Mouse (Mus musculus): ENCODE data around the gene Ascc1.
A peak's percentile ranks its signal among the peaks of the same experiment; 100 is the strongest.

Ascc1 gene

DNA sequence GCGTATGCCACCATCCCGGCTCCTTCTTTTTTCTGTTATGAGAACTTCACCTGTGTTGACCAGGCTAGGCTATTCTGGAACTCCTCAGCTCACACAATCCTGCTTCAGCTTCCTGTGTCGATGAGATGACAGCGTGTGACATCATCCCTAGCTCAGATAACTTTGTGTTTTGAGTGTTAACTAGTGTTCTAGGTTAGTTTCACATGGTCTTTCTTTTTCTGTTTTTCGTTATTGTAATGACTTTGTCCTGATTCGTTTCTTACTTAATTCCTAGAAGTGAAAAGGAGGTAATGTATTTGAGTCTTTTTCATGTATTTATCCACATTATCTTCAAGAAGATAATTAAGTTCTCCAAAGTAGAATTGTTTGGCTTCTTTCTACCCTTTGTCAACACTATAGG, 13.6 kb downstream of the Ascc1 start:
- DNase-seq (ENCODE audit: low spot score in 2 of 2) = no peak

GRCm38 (mm10) chr10:60019299-60019698, 16.7 kb downstream of the Ascc1 start:
- DNase-seq (ENCODE audit: low spot score in 2 of 2) = no peak

DNA sequence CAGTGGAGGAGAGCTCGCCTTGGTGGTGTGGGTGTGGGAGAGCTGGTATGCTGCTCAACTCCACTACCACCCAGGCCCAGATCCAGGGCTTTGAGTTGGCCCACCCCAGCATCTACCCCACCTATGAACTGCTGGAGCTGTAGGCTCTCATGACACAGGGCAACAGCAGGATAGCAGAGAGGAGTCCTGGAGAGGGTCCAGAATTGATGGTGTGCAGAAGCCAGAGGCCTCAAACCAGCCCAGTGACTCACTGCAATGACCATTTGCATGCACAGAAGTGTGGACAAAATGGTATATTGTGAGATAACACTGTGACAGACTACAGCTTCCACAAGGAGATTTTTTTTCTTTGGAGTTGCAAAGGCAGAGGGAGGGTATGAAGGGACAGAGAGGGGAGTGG, 21.1 kb downstream of the Ascc1 start:
- DNase-seq (ENCODE audit: low spot score in 2 of 2) = no peak

DNA sequence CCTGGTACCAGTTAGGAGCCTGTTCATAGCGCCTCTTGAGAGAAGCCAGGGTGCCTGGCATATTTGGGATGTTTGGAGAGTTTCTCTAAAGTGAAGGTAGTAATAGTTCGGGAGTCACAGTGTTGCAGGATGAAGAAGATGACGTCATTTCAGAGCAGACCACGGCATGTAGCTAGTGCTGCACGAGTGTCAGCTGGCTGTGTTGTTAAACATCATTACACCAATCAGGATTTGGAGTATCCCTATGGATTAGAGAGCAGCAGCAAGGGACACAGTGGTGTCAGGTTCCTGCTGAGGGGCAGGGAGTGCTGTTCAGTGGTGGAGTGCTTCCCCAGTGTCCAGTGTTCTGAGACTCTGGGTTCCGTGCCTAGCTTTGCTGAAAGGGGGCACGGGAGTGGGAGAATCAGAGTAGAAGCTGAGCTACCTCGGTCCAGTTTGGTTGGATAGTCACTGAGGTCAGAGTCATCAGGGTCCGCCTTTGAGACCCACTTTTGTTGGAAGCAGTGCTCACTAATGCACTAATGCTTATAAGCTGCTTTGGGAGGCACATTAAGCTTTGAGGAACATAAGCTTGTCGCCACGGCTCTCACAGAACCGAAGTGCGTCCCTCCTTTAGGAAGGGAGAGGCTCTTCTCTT, 24.3 kb downstream of the Ascc1 start:
- no peak for DNase-seq (ENCODE audit: low spot score in 2 of 2)

DNA sequence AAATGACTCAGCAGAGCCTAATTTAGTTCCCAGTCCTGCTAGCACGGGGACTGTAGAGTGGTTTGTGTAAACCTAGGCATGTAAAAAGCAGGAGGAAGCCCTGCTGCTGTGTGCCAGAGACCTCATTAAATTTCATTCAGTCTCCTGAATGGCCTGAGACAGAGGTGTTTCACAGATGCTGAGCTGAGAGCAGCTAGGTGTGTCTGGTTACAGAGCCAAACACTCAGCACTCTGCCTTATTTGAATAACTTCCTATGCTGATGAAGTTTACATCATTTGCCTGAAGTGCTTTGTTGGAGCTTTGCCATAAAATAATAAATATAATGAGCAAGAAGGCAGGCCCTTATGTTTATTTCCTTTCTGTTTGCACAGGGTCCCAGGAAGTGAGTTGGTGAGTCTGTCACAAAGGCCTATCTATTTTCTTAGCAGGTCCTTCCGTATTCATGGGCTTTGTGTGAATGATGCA, 25.0 kb downstream of the Ascc1 start:
- DNase-seq (ENCODE audit: low spot score in 2 of 2) = no peak

DNA sequence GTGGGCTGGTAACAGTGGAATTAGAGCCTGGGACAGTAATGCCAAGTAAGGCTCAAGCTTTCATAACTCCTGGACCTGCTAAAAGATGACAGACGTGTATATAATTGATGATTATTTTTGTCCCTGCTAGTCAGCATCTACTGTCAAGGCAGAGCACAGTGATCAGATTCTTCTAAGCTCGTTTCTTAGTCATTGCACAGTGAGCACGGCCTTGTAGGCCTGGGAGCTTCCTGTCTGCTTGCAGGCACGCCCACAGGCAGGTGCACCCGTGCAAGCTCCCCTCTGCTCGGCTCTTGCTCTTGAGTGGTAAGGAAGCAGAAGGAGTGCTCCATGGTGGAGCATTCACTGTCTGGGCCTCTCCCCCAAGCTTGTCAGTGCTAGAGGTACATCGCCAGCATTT, 25.6 kb downstream of the Ascc1 start:
- peak in 1 of 2 experiments; percentile 34 for DNase-seq (ENCODE audit: low spot score in 2 of 2)

- no peak for DNase-seq (ENCODE audit: low spot score in 2 of 2)
These were observed 26.4 kb downstream of the Ascc1 start for GRCm38 (mm10) chr10:60028979-60029378.

GRCm38 (mm10) chr10:60029387-60029786, 26.8 kb downstream of the Ascc1 start:
- DNase-seq (ENCODE audit: low spot score in 2 of 2) = no peak

DNA sequence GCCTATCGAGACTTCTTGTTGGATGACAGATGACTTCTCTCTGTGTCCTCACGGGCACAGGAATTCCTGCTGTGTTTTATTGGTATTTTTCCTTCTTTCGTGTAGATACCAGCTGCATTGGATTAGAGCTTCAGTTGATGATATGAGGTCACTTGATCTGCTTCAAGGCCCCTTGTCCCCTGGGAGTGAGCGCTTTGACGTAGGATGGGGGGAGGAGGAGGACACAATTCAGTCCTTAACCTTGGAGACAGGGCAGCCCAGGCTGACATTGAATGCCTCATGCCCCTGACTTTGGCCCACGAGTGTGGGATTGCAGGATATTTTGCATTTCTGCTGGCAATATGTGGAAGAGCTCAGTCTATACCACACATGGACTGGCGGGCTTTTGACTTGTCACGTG, 29.0 kb downstream of the Ascc1 start:
- DNase-seq (ENCODE audit: low spot score in 2 of 2) = no peak

DNA sequence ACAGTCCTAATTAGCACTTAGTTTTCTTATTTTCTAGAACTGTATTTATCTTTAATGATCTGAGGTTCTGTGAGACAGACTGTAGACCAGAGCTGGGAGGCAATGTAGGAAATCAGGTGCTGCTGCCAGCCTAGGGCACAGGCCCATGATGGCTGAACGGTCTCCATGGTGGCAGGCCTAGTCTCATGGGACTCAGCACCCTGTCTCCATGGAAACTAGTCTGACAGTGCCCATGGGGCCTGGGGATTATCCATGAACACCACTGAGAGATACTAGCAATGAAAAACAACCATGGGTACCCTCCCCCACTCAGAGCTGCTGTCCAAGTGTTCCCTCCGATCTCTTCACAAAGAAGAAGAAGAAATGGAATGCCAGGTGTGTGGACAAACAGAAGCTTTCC, 29.4 kb downstream of the Ascc1 start:
- no peak for DNase-seq (ENCODE audit: low spot score in 2 of 2)

DNA sequence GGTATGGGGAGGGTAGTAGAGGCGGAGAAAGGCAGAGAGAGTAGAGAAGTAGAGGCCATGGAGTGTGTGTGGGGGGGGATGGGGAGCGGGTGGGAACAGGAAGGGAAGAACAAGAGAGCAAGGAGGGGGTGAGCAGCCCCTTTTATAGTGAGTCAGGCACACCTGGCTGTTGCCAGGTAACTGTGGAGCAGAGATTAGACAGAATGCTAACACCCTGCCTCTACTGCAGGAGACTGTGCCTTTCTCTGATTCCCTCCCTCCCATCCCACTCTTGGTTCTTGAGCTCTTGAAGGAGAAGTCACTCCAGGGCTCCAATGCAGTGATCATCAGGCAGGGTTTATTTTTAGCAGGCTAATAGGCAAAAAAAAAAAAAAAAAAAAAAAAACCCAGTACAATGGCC, 30.0 kb downstream of the Ascc1 start:
- no peak for DNase-seq (ENCODE audit: low spot score in 2 of 2)

DNA sequence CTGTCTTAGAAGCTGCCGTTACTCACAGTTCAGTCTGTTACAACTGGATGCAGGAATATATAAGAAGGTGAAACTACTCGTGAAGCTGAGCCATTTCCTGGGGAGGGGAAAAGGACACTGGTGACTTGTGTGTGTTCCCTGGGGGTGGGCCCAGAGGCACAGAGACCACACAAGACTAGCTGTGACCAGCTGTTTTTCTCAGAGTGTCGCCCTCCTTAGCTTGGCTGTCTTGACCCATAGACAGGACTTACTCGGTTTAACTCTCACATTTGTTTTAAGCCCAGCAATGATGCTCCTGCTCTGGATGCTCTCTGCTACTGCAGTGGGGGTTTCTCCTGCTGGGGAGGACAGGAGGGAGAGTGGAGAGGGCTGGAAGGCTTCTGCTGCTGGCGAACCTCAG, 30.5 kb downstream of the Ascc1 start:
- no peak for DNase-seq (ENCODE audit: low spot score in 2 of 2)

- DNase-seq (ENCODE audit: low spot score in 2 of 2) = no peak
These were observed 32.0 kb downstream of the Ascc1 start for GRCm38 (mm10) chr10:60034621-60035020.

GRCm38 (mm10) chr10:60035744-60036143, 33.1 kb downstream of the Ascc1 start:
- no peak for DNase-seq (ENCODE audit: low spot score in 2 of 2)

GRCm38 (mm10) chr10:60042350-60042922, 39.8 kb downstream of the Ascc1 start:
- no peak for DNase-seq (ENCODE audit: low spot score in 2 of 2)

DNA sequence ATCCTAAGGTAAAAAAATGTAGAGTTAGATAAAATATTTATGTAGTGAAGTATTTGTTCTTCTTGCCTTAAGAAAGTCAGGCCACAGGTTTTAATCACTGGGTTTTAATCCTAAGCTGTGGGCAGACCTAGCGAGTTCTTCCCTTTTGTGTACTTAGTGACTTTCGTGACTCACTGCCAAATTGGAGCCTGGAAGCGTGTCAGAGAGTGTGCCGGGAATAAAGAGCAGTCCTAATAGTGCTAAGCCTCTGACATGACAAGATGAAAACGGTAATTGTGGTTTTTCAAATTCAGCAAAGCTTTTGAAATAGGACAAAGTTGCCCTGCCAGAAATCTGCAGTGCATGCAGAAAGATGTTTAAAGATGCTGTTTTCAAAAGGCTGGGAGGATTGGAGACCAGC, 44.1 kb downstream of the Ascc1 start:
- DNase-seq (ENCODE audit: low spot score in 2 of 2) = no peak

- DNase-seq (ENCODE audit: low spot score in 2 of 2) = no peak
These were observed 48.0 kb downstream of the Ascc1 start for GRCm38 (mm10) chr10:60050581-60050980.

GRCm38 (mm10) chr10:60053073-60053472, 50.5 kb downstream of the Ascc1 start:
- DNase-seq (ENCODE audit: low spot score in 2 of 2) = no peak

DNA sequence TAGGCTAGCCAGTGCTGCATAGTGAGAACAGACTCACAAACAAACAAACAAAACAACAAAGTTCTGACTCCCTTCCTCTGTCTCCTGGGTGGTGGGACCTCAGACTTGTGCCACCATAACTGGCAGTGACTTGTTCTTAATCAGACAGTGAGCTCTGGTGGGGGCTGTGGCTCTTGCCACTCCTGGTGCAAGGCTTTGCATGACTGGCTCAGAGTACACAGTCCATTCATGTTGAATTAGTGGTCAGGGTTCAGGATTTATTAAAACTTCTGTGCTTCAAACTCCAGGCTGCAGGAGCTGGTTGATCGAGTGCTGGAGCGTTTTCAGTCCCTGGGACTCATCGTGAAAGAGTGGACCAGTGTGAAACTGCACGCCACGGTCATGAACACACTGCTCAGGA, 59.6 kb downstream of the Ascc1 start:
- DNase-seq (ENCODE audit: low spot score in 2 of 2) = no peak

DNA sequence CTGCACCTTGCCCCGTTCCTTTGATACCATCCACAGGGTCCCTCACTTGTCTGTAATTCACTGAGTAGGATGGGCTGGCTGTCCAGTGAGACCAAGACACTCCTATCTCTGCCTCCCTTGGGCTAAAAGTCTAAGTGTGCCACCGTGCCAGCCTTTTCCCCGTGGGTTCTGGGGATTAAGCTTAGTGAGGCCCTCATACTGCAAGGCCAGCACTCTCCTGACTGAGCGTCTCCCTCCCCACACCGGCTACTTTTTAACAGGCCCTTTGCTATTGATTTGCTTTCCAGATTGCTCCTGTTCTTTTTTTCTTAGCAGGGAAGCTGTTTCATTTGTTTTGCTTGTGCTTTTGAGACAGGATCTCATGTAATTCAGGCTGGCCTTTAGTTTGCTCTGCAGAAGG, 60.3 kb downstream of the Ascc1 start:
- DNase-seq (ENCODE audit: low spot score in 2 of 2) = no peak

DNA sequence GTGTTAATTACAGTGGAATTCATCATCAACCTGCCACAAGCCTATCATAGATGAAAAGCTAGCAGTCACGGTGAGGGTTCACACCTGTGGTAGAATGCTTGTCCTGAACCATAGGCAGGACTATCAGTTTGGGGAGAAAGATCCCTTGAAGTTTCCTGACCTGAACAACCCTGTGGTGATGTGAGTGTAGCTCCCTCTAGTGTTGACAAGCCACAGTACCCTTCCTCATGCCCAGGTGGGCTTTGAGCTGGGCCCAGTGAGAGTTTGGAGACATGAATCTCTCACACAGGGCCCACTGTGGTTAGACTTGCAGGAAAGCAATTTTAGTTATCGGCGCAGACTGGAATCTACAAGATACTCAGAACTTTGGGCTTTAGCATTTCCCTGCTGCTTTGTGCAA, 63.9 kb downstream of the Ascc1 start:
- DNase-seq (ENCODE audit: low spot score in 2 of 2) = peak in 1 of 2 experiments; percentile 43

DNA sequence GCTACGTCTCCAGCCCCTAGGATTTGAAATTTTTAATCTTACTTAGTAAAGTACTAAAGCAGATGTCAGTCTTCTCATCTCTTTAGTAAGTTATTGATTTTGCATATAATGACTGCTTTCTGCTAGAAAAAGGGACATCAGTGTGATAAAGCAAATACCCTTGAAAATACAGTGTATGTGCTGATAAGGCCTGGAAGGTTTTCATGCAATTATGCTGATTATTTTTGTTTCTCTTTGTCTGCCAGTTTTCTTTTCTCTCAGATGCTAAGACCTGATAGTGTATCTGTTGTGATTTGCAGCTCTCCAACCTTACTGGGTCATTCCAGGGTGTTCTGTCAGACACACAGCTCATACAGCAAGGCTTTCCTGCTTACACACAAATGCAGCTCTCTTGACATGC, 72.6 kb downstream of the Ascc1 start:
- DNase-seq (ENCODE audit: low spot score in 2 of 2) = no peak

DNA sequence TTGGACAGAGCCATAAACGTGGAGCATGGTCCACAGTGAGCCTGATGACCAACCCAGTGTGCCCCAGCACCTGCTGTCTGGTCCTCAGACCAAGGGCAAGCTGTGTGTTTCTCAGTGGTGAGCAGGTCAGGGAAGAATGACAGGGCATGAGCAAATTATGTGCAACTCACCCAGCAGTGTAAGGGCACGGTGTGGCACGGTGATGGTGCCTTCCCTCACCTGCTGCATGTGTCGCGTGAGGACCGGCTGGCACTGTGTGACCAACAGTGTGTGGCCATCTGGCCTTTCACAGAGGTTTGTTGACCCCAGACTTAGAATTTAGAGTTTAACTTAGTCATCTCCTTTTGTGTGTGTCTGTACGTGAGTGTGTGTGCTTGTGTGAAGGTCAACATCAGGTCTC, 74.6 kb downstream of the Ascc1 start:
- no peak for DNase-seq (ENCODE audit: low spot score in 2 of 2)

Measured in spleen, postnatal 10 days (tissue).